Mouse (Mus musculus): ENCODE results near the gene Pbld2. TPM values are rescaled to one million over a fixed set of nuclear protein-coding genes. Genes with fewer than 3 reads are reported as not detected.

Pbld2 gene
- polyA plus RNA-seq, 1 experiment from 2014 or later: 1.4 TPM

GRCm38 (mm10) chr10:63000584-63000983 lies 23.5 kb upstream of the Pbld2 start:
- H3K4me1 ChIP-seq (ENCODE audit: control insufficient read depth, insufficient read depth, low read length): no peaks in the 10 kb centered on the region
- no peak overlapping the region for H3K9ac ChIP-seq (ENCODE audit: low read length)
- 83% methylated on average over 9 of the region's 9 CpGs for WGBS
- ATAC-seq (ENCODE audit: insufficient read depth, low FRiP score, low TSS enrichment): no peak
- H3K27me3 ChIP-seq (ENCODE audit: control insufficient read depth, insufficient read depth, low read length): no peaks in the 10 kb centered on the region
- no peak overlapping the region for H3K27ac ChIP-seq (ENCODE audit: low read depth, low read length)
- H3K36me3 ChIP-seq (ENCODE audit: control insufficient read depth, insufficient read depth, low read length): peaks cover 20% of the 10 kb centered on the region
- H3K4me2 ChIP-seq (ENCODE audit: low read depth): no peak overlapping the region
- no peaks in the 10 kb centered on the region for H3K9me3 ChIP-seq (ENCODE audit: control insufficient read depth, low read length)
- no peak for DNase-seq (ENCODE audit: low spot score)
- no peak overlapping the region for H3K4me3 ChIP-seq (ENCODE audit: low read depth, low read length)

DNA sequence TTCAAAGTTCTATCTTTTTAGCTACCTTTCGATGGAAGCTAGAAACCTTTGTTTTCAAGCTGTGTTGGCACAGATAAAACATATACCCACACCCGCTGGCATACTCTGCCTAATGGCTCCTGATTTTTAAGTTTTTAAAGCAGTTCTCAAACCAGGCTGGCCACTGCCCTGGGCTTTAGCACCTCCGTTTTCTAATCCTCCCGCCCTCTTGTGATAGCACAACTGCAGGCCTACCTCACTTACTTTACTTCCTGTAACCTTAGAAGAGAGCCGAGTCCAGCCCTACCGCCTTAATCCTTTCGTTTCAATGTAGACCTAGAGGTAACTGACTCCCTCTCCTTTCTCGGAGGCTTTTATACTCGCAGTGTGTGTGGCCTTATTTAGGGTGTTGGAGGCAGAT lies 20.9 kb upstream of the Pbld2 start:
- Histone ChIP-seq H3K4me2 (ENCODE audit: low read depth) (no peak overlapping the region), H3K27ac (ENCODE audit: low read depth, low read length) (no peak overlapping the region), H3K36me3 (ENCODE audit: control insufficient read depth, insufficient read depth, low read length) (peaks cover 10% of the 10 kb centered on the region), H3K9me3 (ENCODE audit: control insufficient read depth, low read length) (no peaks in the 10 kb centered on the region), H3K9ac (ENCODE audit: low read length) (no peak overlapping the region), H3K27me3 (ENCODE audit: control insufficient read depth, insufficient read depth, low read length) (no peaks in the 10 kb centered on the region), H3K4me1 (ENCODE audit: control insufficient read depth, insufficient read depth, low read length) (no peaks in the 10 kb centered on the region), H3K4me3 (ENCODE audit: low read depth, low read length) (no peak overlapping the region)
- no peak for ATAC-seq (ENCODE audit: insufficient read depth, low FRiP score, low TSS enrichment)
- DNase-seq (ENCODE audit: low spot score): no peak
- WGBS: 86% methylated on average over 9 of the region's 9 CpGs

GRCm38 (mm10) chr10:63004556-63004955 lies 19.6 kb upstream of the Pbld2 start:
- ATAC-seq (ENCODE audit: insufficient read depth, low FRiP score, low TSS enrichment) (no peak), DNase-seq (ENCODE audit: low spot score) (no peak)
- H3K9me3 ChIP-seq (ENCODE audit: control insufficient read depth, low read length): no peaks in the 10 kb centered on the region
- no peak overlapping the region for H3K4me2 ChIP-seq (ENCODE audit: low read depth)
- H3K4me3 ChIP-seq (ENCODE audit: low read depth, low read length): no peak overlapping the region
- H3K27me3 ChIP-seq (ENCODE audit: control insufficient read depth, insufficient read depth, low read length): no peaks in the 10 kb centered on the region
- H3K4me1 ChIP-seq (ENCODE audit: control insufficient read depth, insufficient read depth, low read length): no peaks in the 10 kb centered on the region
- peaks cover 12% of the 10 kb centered on the region for H3K36me3 ChIP-seq (ENCODE audit: control insufficient read depth, insufficient read depth, low read length)
- H3K9ac ChIP-seq (ENCODE audit: low read length): no peak overlapping the region
- WGBS: 90% methylated on average over 9 of the region's 9 CpGs
- H3K27ac ChIP-seq (ENCODE audit: low read depth, low read length): no peak overlapping the region

DNA sequence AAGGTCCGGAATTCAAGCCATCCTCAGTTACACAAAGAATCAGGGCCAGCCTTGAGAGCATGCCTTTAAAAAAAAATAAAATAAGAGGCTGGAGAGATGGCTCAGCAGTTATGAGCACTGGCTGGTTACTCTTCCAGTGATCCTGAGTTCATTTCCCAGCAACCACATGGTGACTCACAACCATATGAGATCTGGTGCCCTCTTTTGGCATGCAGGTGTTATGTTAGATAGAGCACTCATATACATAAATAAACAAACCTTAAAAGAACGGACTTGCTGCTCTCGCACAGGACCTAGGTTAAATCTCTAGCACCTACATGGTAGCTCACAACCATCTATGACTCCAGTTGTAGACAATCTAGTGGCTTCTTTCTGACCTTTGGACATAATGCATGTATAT lies 15.9 kb upstream of the Pbld2 start:
- 75% methylated on average over 3 of the region's 3 CpGs for WGBS
- Histone ChIP-seq H3K4me2 (ENCODE audit: low read depth) (no peak overlapping the region), H3K27ac (ENCODE audit: low read depth, low read length) (no peak overlapping the region), H3K4me3 (ENCODE audit: low read depth, low read length) (no peak overlapping the region), H3K9ac (ENCODE audit: low read length) (no peak overlapping the region), H3K27me3 (ENCODE audit: control insufficient read depth, insufficient read depth, low read length) (no peaks in the 10 kb centered on the region), H3K9me3 (ENCODE audit: control insufficient read depth, low read length) (no peaks in the 10 kb centered on the region), H3K4me1 (ENCODE audit: control insufficient read depth, insufficient read depth, low read length) (no peaks in the 10 kb centered on the region), H3K36me3 (ENCODE audit: control insufficient read depth, insufficient read depth, low read length) (peaks cover 16% of the 10 kb centered on the region)
- no peak for DNase-seq (ENCODE audit: low spot score)
- ATAC-seq (ENCODE audit: insufficient read depth, low FRiP score, low TSS enrichment): no peak

DNA sequence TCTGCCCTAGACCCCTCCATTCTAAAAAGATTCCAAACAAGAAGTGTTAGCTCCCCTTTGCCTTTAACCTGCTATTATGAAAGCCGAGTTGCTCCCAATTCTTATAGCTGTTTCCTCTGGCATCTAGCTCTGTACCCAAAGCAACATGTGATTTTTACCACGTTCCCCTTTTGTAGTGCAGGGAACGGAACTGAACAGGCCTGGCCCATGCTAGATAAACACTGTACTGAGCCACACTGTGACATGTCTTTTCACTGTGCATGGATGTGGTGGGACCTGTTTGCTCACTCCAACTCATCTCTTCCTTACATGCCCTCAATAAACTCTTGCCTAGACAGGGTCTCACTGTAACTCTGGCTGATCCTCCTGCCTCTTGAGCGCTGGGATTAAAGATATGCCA lies 13.8 kb upstream of the Pbld2 start:
- no peak overlapping the region for H3K9ac ChIP-seq (ENCODE audit: low read length)
- H3K4me2 ChIP-seq (ENCODE audit: low read depth): no peak overlapping the region
- peaks cover 25% of the 10 kb centered on the region for H3K36me3 ChIP-seq (ENCODE audit: control insufficient read depth, insufficient read depth, low read length)
- no peak for DNase-seq (ENCODE audit: low spot score)
- H3K4me1 ChIP-seq (ENCODE audit: control insufficient read depth, insufficient read depth, low read length): no peaks in the 10 kb centered on the region
- H3K27me3 ChIP-seq (ENCODE audit: control insufficient read depth, insufficient read depth, low read length): no peaks in the 10 kb centered on the region
- 88% methylated on average over 4 of the region's 4 CpGs for WGBS
- no peak overlapping the region for H3K27ac ChIP-seq (ENCODE audit: low read depth, low read length)
- H3K9me3 ChIP-seq (ENCODE audit: control insufficient read depth, low read length): no peaks in the 10 kb centered on the region
- ATAC-seq (ENCODE audit: insufficient read depth, low FRiP score, low TSS enrichment): no peak
- H3K4me3 ChIP-seq (ENCODE audit: low read depth, low read length): no peak overlapping the region

DNA sequence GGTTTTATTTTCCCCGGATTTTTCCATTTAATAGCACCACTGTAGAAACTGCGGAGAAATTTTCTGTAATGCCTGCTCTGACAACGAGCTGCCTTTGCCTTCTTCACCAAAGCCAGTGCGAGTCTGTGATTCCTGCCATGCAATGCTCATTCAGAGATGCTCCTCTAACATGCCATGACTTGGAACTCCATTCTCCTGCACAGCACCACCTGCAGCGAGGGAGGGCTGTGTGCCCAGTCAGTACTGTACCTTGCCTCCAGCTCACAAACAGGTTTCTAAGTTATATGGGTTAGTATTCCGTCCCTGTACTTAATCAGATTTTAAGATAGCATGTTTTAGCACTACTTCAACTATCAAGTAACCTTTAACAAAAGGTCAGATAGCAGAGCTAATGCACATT lies 12.6 kb upstream of the Pbld2 start:
- ATAC-seq (ENCODE audit: insufficient read depth, low FRiP score, low TSS enrichment): no peak
- 91% methylated on average over 6 of the region's 6 CpGs for WGBS

DNA sequence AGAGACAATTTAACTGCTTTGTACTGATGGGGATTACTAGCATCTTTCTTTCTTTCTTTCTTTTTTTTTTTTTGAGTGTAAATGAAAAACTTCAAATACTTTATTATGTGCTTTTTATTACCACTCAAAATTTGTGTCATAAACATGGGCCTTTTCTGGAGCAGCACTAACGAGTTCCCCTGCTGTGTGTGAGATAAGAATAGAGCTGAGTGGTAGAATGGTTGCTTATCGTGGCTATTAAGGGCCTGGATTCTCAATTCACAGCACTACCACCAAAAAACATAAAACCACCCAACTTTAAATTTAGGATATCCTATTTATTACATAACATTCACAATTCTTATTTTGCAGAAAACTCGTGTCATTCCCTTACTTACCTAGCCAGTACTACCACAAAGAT lies 10.6 kb upstream of the Pbld2 start:
- H3K36me3 ChIP-seq (ENCODE audit: control insufficient read depth, insufficient read depth, low read length): peaks cover 25% of the 10 kb centered on the region

More for the DNA sequence above, 12.6 kb upstream of the Pbld2 start:
- Histone ChIP-seq H3K27me3 (ENCODE audit: control insufficient read depth, insufficient read depth, low read length) (no peaks in the 10 kb centered on the region), H3K9me3 (ENCODE audit: control insufficient read depth, low read length) (no peaks in the 10 kb centered on the region), H3K36me3 (ENCODE audit: control insufficient read depth, insufficient read depth, low read length) (peaks cover 25% of the 10 kb centered on the region), H3K27ac (ENCODE audit: low read depth, low read length) (no peak overlapping the region), H3K9ac (ENCODE audit: low read length) (no peak overlapping the region), H3K4me1 (ENCODE audit: control insufficient read depth, insufficient read depth, low read length) (no peaks in the 10 kb centered on the region), H3K4me2 (ENCODE audit: low read depth) (no peak overlapping the region), H3K4me3 (ENCODE audit: low read depth, low read length) (no peak overlapping the region)
- DNase-seq (ENCODE audit: low spot score): no peak

DNA sequence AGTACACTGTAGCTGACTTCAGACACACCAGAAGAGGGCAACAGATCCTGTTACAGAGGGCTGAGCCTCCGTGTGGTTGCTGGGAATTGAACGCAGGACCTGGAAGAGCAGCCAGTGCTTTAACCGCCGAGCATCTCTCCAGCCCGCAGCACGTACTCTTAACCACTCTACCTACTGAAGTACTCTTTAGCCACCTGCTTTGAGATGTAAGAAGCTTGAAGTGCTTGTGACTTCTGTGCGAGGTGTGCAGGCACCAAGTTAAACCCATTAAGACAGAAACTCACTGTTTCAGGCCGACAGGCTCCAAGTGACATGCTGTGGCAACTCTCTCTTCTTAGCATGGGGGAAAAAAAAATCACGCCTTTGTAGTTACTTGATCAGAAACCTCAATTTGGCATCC lies 9.9 kb upstream of the Pbld2 start:
- ATAC-seq (ENCODE audit: insufficient read depth, low FRiP score, low TSS enrichment): no peak
- Histone ChIP-seq H3K36me3 (ENCODE audit: control insufficient read depth, insufficient read depth, low read length) (peaks cover 25% of the 10 kb centered on the region), H3K27ac (ENCODE audit: low read depth, low read length) (no peak overlapping the region)

More for the DNA sequence above, 10.6 kb upstream of the Pbld2 start:
- Histone ChIP-seq H3K9me3 (ENCODE audit: control insufficient read depth, low read length) (no peaks in the 10 kb centered on the region), H3K4me1 (ENCODE audit: control insufficient read depth, insufficient read depth, low read length) (no peaks in the 10 kb centered on the region), H3K4me3 (ENCODE audit: low read depth, low read length) (no peak overlapping the region), H3K9ac (ENCODE audit: low read length) (no peak overlapping the region), H3K27me3 (ENCODE audit: control insufficient read depth, insufficient read depth, low read length) (no peaks in the 10 kb centered on the region), H3K4me2 (ENCODE audit: low read depth) (no peak overlapping the region), H3K27ac (ENCODE audit: low read depth, low read length) (no peak overlapping the region)
- 87% methylated on average over 3 of the region's 3 CpGs for WGBS
- no peak for DNase-seq (ENCODE audit: low spot score)
- no peak for ATAC-seq (ENCODE audit: insufficient read depth, low FRiP score, low TSS enrichment)

GRCm38 (mm10) chr10:63019304-63019703 lies 4.8 kb upstream of the Pbld2 start:
- Histone ChIP-seq H3K4me3 (ENCODE audit: low read depth, low read length) (no peak overlapping the region), H3K27ac (ENCODE audit: low read depth, low read length) (no peak overlapping the region), H3K27me3 (ENCODE audit: control insufficient read depth, insufficient read depth, low read length) (no peaks in the 10 kb centered on the region), H3K4me2 (ENCODE audit: low read depth) (no peak overlapping the region), H3K9ac (ENCODE audit: low read length) (no peak overlapping the region), H3K9me3 (ENCODE audit: control insufficient read depth, low read length) (no peaks in the 10 kb centered on the region), H3K36me3 (ENCODE audit: control insufficient read depth, insufficient read depth, low read length) (peaks cover 10% of the 10 kb centered on the region), H3K4me1 (ENCODE audit: control insufficient read depth, insufficient read depth, low read length) (peaks cover 12% of the 10 kb centered on the region)
- ATAC-seq (ENCODE audit: insufficient read depth, low FRiP score, low TSS enrichment) (no peak), DNase-seq (ENCODE audit: low spot score) (no peak)
- WGBS: 91% methylated on average over 6 of the region's 6 CpGs

More for the DNA sequence above, 9.9 kb upstream of the Pbld2 start:
- Histone ChIP-seq H3K9me3 (ENCODE audit: control insufficient read depth, low read length) (no peaks in the 10 kb centered on the region), H3K27me3 (ENCODE audit: control insufficient read depth, insufficient read depth, low read length) (no peaks in the 10 kb centered on the region), H3K9ac (ENCODE audit: low read length) (no peak overlapping the region), H3K4me1 (ENCODE audit: control insufficient read depth, insufficient read depth, low read length) (no peaks in the 10 kb centered on the region), H3K4me2 (ENCODE audit: low read depth) (no peak overlapping the region), H3K4me3 (ENCODE audit: low read depth, low read length) (no peak overlapping the region)
- DNase-seq (ENCODE audit: low spot score): no peak
- 87% methylated on average over 9 of the region's 9 CpGs for WGBS
